Mouse (Mus musculus): ENCODE results near the gene Gm49673.
A peak's percentile ranks its signal among the peaks of the same experiment; 100 is the strongest.
"Not testable (repeated sequence)": the region's sequence is repeated elsewhere in the genome, so short reads cannot be mapped to it uniquely, and the experiment has no call there.

The Gm49673 gene

GRCm38 (mm10) chr17:8101297-8101609 lies 46.3 kb downstream of the Gm49673 start:
- H3K36me3 ChIP-seq (ENCODE audit: control insufficient read depth, insufficient read depth, low read length, poor library complexity, severe bottlenecking); H3K27me3 ChIP-seq (ENCODE audit: control insufficient read depth, insufficient read depth, low read length, poor library complexity, severe bottlenecking); DNase-seq (ENCODE audit: low read depth, low spot score): not testable (repeated sequence)

- not testable (repeated sequence) for H3K27me3 ChIP-seq (ENCODE audit: control insufficient read depth, insufficient read depth, low read length, poor library complexity, severe bottlenecking); DNase-seq (ENCODE audit: low read depth, low spot score); H3K36me3 ChIP-seq (ENCODE audit: control insufficient read depth, insufficient read depth, low read length, poor library complexity, severe bottlenecking)
Measured at GRCm38 (mm10) chr17:8100405-8101296, 46.9 kb downstream of the Gm49673 start.

- not testable (repeated sequence) for DNase-seq (ENCODE audit: low read depth, low spot score); H3K27me3 ChIP-seq (ENCODE audit: control insufficient read depth, insufficient read depth, low read length, poor library complexity, severe bottlenecking); H3K36me3 ChIP-seq (ENCODE audit: control insufficient read depth, insufficient read depth, low read length, poor library complexity, severe bottlenecking)
Measured at GRCm38 (mm10) chr17:8096199-8096598, 51.4 kb downstream of the Gm49673 start.

GRCm38 (mm10) chr17:8095653-8096052 lies 51.9 kb downstream of the Gm49673 start:
- H3K27me3 ChIP-seq (ENCODE audit: control insufficient read depth, insufficient read depth, low read length, poor library complexity, severe bottlenecking); DNase-seq (ENCODE audit: low read depth, low spot score); H3K36me3 ChIP-seq (ENCODE audit: control insufficient read depth, insufficient read depth, low read length, poor library complexity, severe bottlenecking): not testable (repeated sequence)

GRCm38 (mm10) chr17:8092537-8093526 lies 54.8 kb downstream of the Gm49673 start:
- not testable (repeated sequence) for H3K36me3 ChIP-seq (ENCODE audit: control insufficient read depth, insufficient read depth, low read length, poor library complexity, severe bottlenecking); H3K27me3 ChIP-seq (ENCODE audit: control insufficient read depth, insufficient read depth, low read length, poor library complexity, severe bottlenecking); DNase-seq (ENCODE audit: low read depth, low spot score)

- not testable (repeated sequence) for DNase-seq (ENCODE audit: low read depth, low spot score); H3K27me3 ChIP-seq (ENCODE audit: control insufficient read depth, insufficient read depth, low read length, poor library complexity, severe bottlenecking)
Measured at GRCm38 (mm10) chr17:8091320-8091719, 56.3 kb downstream of the Gm49673 start.

GRCm38 (mm10) chr17:8069847-8070246 lies 77.7 kb downstream of the Gm49673 start:
- H3K27me3 ChIP-seq (ENCODE audit: control insufficient read depth, insufficient read depth, low read length, poor library complexity, severe bottlenecking): not testable (repeated sequence)
- peak; percentile 39 for DNase-seq (ENCODE audit: low read depth, low spot score)

More at GRCm38 (mm10) chr17:8091320-8091719, 56.3 kb downstream of the Gm49673 start:
- not testable (repeated sequence) for H3K36me3 ChIP-seq (ENCODE audit: control insufficient read depth, insufficient read depth, low read length, poor library complexity, severe bottlenecking)

GRCm38 (mm10) chr17:8056637-8057138 lies 90.9 kb downstream of the Gm49673 start:
- not testable (repeated sequence) for H3K36me3 ChIP-seq (ENCODE audit: control insufficient read depth, insufficient read depth, low read length, poor library complexity, severe bottlenecking); H3K27me3 ChIP-seq (ENCODE audit: control insufficient read depth, insufficient read depth, low read length, poor library complexity, severe bottlenecking); DNase-seq (ENCODE audit: low read depth, low spot score)

More at GRCm38 (mm10) chr17:8069847-8070246, 77.7 kb downstream of the Gm49673 start:
- not testable (repeated sequence) for H3K36me3 ChIP-seq (ENCODE audit: control insufficient read depth, insufficient read depth, low read length, poor library complexity, severe bottlenecking)

GRCm38 (mm10) chr17:8055919-8056589 lies 91.5 kb downstream of the Gm49673 start:
- not testable (repeated sequence) for DNase-seq (ENCODE audit: low read depth, low spot score); H3K36me3 ChIP-seq (ENCODE audit: control insufficient read depth, insufficient read depth, low read length, poor library complexity, severe bottlenecking)

GRCm38 (mm10) chr17:8051247-8051646 lies 96.3 kb downstream of the Gm49673 start:
- not testable (repeated sequence) for H3K36me3 ChIP-seq (ENCODE audit: control insufficient read depth, insufficient read depth, low read length, poor library complexity, severe bottlenecking); H3K27me3 ChIP-seq (ENCODE audit: control insufficient read depth, insufficient read depth, low read length, poor library complexity, severe bottlenecking)
- DNase-seq (ENCODE audit: low read depth, low spot score): peak; percentile 63

More at GRCm38 (mm10) chr17:8055919-8056589, 91.5 kb downstream of the Gm49673 start:
- not testable (repeated sequence) for H3K27me3 ChIP-seq (ENCODE audit: control insufficient read depth, insufficient read depth, low read length, poor library complexity, severe bottlenecking)

GRCm38 (mm10) chr17:8050218-8050617 lies 97.4 kb downstream of the Gm49673 start:
- not testable (repeated sequence) for H3K36me3 ChIP-seq (ENCODE audit: control insufficient read depth, insufficient read depth, low read length, poor library complexity, severe bottlenecking); H3K27me3 ChIP-seq (ENCODE audit: control insufficient read depth, insufficient read depth, low read length, poor library complexity, severe bottlenecking); DNase-seq (ENCODE audit: low read depth, low spot score)

- not testable (repeated sequence) for H3K27me3 ChIP-seq (ENCODE audit: control insufficient read depth, insufficient read depth, low read length, poor library complexity, severe bottlenecking); H3K36me3 ChIP-seq (ENCODE audit: control insufficient read depth, insufficient read depth, low read length, poor library complexity, severe bottlenecking); DNase-seq (ENCODE audit: low read depth, low spot score)
Measured at GRCm38 (mm10) chr17:8046178-8046577, 101.4 kb downstream of the Gm49673 start.

- H3K36me3 ChIP-seq (ENCODE audit: control insufficient read depth, insufficient read depth, low read length, poor library complexity, severe bottlenecking); H3K27me3 ChIP-seq (ENCODE audit: control insufficient read depth, insufficient read depth, low read length, poor library complexity, severe bottlenecking); DNase-seq (ENCODE audit: low read depth, low spot score): not testable (repeated sequence)
Measured at GRCm38 (mm10) chr17:8041197-8041596, 106.4 kb downstream of the Gm49673 start.

- not testable (repeated sequence) for H3K27me3 ChIP-seq (ENCODE audit: control insufficient read depth, insufficient read depth, low read length, poor library complexity, severe bottlenecking)
Measured at GRCm38 (mm10) chr17:8039916-8040635, 107.5 kb downstream of the Gm49673 start.

More at GRCm38 (mm10) chr17:8039916-8040635, 107.5 kb downstream of the Gm49673 start:
- H3K36me3 ChIP-seq (ENCODE audit: control insufficient read depth, insufficient read depth, low read length, poor library complexity, severe bottlenecking); DNase-seq (ENCODE audit: low read depth, low spot score): not testable (repeated sequence)

Data from splenic B cell, adult 2 months (primary cell).